Mouse (Mus musculus) yolk sac, embryonic 10.5 days (tissue): ENCODE results near the gene Ttpal.
"Not testable (repeated sequence)": the region's sequence is repeated elsewhere in the genome, so short reads cannot be mapped to it uniquely, and the experiment has no call there.

Source experiments
- DNase-seq: peaks from one replicate; pipeline ENCODE4 v3.0.0-alpha.2; 2017; ENCODE audit warnings: low spot score

Ttpal gene

GRCm38 (mm10) chr2:163592084-163592483 is 10.0 kb upstream of the Ttpal start:
- no peak for DNase-seq

GRCm38 (mm10) chr2:163593636-163594282 is 8.4 kb upstream of the Ttpal start:
- no peak for DNase-seq

GRCm38 (mm10) chr2:163595119-163595518 is 7.0 kb upstream of the Ttpal start:
- DNase-seq = no peak

- no peak for DNase-seq
Measured at GRCm38 (mm10) chr2:163596057-163596872, 5.8 kb upstream of the Ttpal start.

GRCm38 (mm10) chr2:163596873-163597155 is 5.3 kb upstream of the Ttpal start:
- DNase-seq = no peak

- no peak for DNase-seq
Measured at GRCm38 (mm10) chr2:163597661-163598060, 4.5 kb upstream of the Ttpal start.

- DNase-seq = peak; percentile 48
Measured at GRCm38 (mm10) chr2:163599226-163599625, 2.9 kb upstream of the Ttpal start.

GRCm38 (mm10) chr2:163601066-163601465 is 1.0 kb upstream of the Ttpal start:
- no peak for DNase-seq

- DNase-seq = no peak
Measured at GRCm38 (mm10) chr2:163601712-163602100, 408 bp upstream of the Ttpal start.

GRCm38 (mm10) chr2:163606161-163606560 is 4.0 kb downstream of the Ttpal start:
- DNase-seq = no peak

GRCm38 (mm10) chr2:163608008-163608407 is 5.9 kb downstream of the Ttpal start:
- peak; percentile 20 for DNase-seq

GRCm38 (mm10) chr2:163609281-163609975 is 7.3 kb downstream of the Ttpal start:
- no peak for DNase-seq

GRCm38 (mm10) chr2:163611176-163611575 is 9.1 kb downstream of the Ttpal start:
- DNase-seq = peak; percentile 76

GRCm38 (mm10) chr2:163613206-163613605 is 11.1 kb downstream of the Ttpal start:
- no peak for DNase-seq

GRCm38 (mm10) chr2:163613990-163614389 is 11.9 kb downstream of the Ttpal start:
- no peak for DNase-seq

GRCm38 (mm10) chr2:163615401-163615800 is 13.3 kb downstream of the Ttpal start:
- DNase-seq = no peak

GRCm38 (mm10) chr2:163615906-163616651 is 14.0 kb downstream of the Ttpal start:
- DNase-seq = no peak

- no peak for DNase-seq
Measured at GRCm38 (mm10) chr2:163616652-163617227, 14.6 kb downstream of the Ttpal start.

GRCm38 (mm10) chr2:163617232-163617863 is 15.2 kb downstream of the Ttpal start:
- DNase-seq = no peak

- DNase-seq = no peak
Measured at GRCm38 (mm10) chr2:163617874-163618273, 15.8 kb downstream of the Ttpal start.

- DNase-seq = no peak
Measured at GRCm38 (mm10) chr2:163620451-163620850, 18.3 kb downstream of the Ttpal start.

- not testable (repeated sequence) for DNase-seq
Measured at GRCm38 (mm10) chr2:163621401-163621800, 19.3 kb downstream of the Ttpal start.
